Mouse (Mus musculus) liver, embryonic 13.5 days (tissue): ENCODE measurements around the gene Hist1h2ab. TPM values are rescaled to one million over a fixed set of nuclear protein-coding genes. Genes with fewer than 3 reads are reported as not detected.
"Not testable (repeated sequence)": the region's sequence is repeated elsewhere in the genome, so short reads cannot be mapped to it uniquely, and the experiment has no call there.

ENCODE experiments used
- ATAC-seq: fragments of 200-750 bp; cut with Nextera tagmentation; 2 replicates; pipeline ENCODE4 v1.8.0; 2017; ENCODE audit warnings: low read depth, mild to moderate bottlenecking, moderate number of reproducible peaks, moderate library complexity
- DNase-seq: peaks from one replicate; pipeline ENCODE4 v3.0.0; 2022
- H3K27ac ChIP-seq: fragments of 300-500 bp; sonication (generic); 2 replicates; pipeline ENCODE4 v1.5.1; 2015; ENCODE audit warnings: moderate library complexity, mild to moderate bottlenecking, inconsistent platforms
- H3K27me3 ChIP-seq: fragments of 300-500 bp; sonication (generic); 2 replicates; pipeline ENCODE4 v1.6.1; 2015; ENCODE audit warnings: mild to moderate bottlenecking, inconsistent platforms
- H3K36me3 ChIP-seq: fragments of 300-500 bp; sonication (generic); 2 replicates; pipeline ENCODE4 v1.6.1; 2015; ENCODE audit warnings: mild to moderate bottlenecking, inconsistent platforms
- H3K4me1 ChIP-seq: fragments of 300-500 bp; sonication (generic); replicated peaks from 2 replicates; pipeline ENCODE4 v1.6.1; 2015; ENCODE audit warnings: inconsistent platforms
- H3K4me2 ChIP-seq: fragments of 300-500 bp; sonication (generic); 2 replicates; pipeline ENCODE4 v1.6.1; 2015; ENCODE audit warnings: inconsistent platforms, mild to moderate bottlenecking, moderate library complexity
- H3K4me3 ChIP-seq: fragments of 300-500 bp; sonication (generic); replicated peaks from 2 replicates; pipeline ENCODE4 v1.5.1; 2015; ENCODE audit warnings: mild to moderate bottlenecking, inconsistent platforms
- H3K9ac ChIP-seq: fragments of 300-500 bp; sonication (generic); 2 replicates; pipeline ENCODE4 v1.6.1; 2015; ENCODE audit warnings: mild to moderate bottlenecking, inconsistent platforms
- H3K9me3 ChIP-seq: fragments of 300-500 bp; sonication (generic); replicated peaks from 2 replicates; pipeline ENCODE4 v1.6.1; 2016; ENCODE audit warnings: inconsistent platforms
- WGBS: fragments of 180-500 bp; shearing (Covaris S2); methylation state at CpG from one replicate; pipeline ENCODE4 v1.1.7; 2015; ENCODE audit not compliant: insufficient replicate concordance; 5-methylcytosine and 5-hydroxymethylcytosine counted together
- polyA plus RNA-seq: library from polyadenylated mRNA; unstranded; fragments of >200 nt; fragmentation: Nextera tagmentation; extraction: Ambion mirVana; gene quantifications from 2 replicates; pipeline ENCODE4 v1.2.1, GENCODE M21; 2015

Gene Hist1h2ab
- polyA plus RNA-seq, 1 experiment from 2014 or later = 76.2 TPM

DNA sequence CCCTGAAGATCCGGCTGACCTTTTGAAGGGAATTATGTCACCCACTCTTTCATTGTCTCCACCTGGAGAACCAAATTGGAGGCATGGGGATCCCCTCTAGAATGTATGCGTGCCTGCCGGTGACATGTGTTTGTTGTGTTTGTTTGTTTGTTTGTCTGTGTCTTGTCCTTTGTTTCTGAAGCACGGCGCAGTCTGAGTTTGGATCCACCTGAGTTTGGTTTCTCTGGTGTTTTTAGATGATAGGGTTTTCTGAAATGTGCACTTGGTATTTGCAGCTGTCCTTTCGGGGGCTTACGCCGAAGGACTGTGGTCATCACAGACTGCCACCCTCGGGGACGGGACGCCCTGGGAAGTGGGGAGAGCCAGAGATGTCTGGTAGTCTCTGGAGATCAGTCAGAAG is 33.8 kb upstream of the Hist1h2ab start:
- Histone ChIP-seq H3K27ac (peak overlapping the region; percentile 5; the same call in 1 of the 2 replicates), H3K9me3 (no peaks in the 10 kb centered on the region), H3K36me3 (no peaks in the 10 kb centered on the region), H3K27me3 (no peaks in the 10 kb centered on the region), H3K4me3 (no peak overlapping the region), H3K4me2 (no peak overlapping the region), H3K4me1 (0 out of 2 replicates have a peak, but pooled peaks cover 4% of the 10 kb centered on the region), H3K9ac (no peak overlapping the region)
- no peak for ATAC-seq
- 49% methylated on average over 11 of the region's 11 CpGs for WGBS
- no peak for DNase-seq

DNA sequence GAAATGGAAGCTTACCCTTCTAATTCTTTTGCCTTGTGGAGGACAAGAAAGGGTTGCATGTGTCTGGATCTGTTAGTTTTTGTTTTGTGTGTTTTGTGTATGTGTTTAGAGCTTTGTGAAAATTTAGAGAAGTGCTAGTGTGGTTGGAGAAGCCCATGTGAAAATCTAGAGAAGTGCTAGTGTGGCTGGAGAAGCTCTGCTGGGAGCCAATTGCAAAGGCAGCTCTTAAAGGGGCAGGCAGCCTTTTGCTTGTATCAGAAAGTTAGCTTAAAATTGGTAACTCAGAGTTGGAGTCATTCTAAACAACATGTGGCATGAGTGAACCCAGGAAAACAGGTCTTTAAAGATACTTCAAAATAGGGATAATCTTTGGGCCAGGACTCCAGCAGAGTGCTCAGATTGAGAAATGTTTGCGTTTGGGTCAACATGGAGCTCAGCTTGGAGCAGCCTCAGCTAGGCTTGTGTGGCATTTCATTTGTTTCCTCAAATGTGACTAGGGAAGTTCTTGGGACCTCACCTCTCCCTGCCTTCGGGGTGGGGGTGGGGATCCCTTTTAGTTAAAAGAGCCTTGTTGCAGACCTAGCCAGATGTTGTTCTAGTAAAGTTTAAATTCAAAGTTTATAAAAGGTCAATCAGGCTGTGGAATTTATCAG is 33.2 kb upstream of the Hist1h2ab start:
- not testable (repeated sequence) for H3K27me3 ChIP-seq, H3K4me1 ChIP-seq, H3K4me3 ChIP-seq, DNase-seq, H3K9me3 ChIP-seq, H3K9ac ChIP-seq, H3K4me2 ChIP-seq, H3K36me3 ChIP-seq, ATAC-seq
- WGBS = 12% methylated on average over 2 of the region's 2 CpGs
- peak overlapping the region; percentile 5; the same call in 1 of the 2 replicates for H3K27ac ChIP-seq

DNA sequence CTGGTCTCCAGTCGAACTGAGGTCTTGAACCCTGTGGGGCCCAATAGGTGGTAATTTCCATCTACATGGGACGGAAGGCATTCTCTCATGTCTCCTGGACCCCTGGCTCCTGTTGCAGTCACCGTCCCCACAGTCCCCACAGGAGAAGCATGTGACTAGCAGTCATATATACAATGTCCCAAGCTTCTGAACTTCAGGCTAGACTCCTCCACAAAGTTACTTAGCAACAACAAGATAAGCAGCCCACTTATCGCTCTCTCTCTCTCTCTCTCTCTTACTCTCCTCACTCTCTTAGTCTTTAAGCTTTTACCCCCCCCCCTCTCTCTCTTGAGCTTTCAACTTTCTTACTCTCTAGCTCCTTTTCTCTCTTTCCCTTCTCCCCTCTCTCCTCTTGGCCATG is 26.7 kb upstream of the Hist1h2ab start:
- 49% methylated on average over 4 of the region's 4 CpGs for WGBS
- Histone ChIP-seq H3K4me3 (no peak overlapping the region), H3K9me3 (no peaks in the 10 kb centered on the region), H3K36me3 (no peaks in the 10 kb centered on the region), H3K27ac (no peak overlapping the region), H3K9ac (peak overlapping the region; percentile 17; the same call in 1 of the 2 replicates), H3K4me2 (no peak overlapping the region), H3K27me3 (no peaks in the 10 kb centered on the region), H3K4me1 (peaks cover 46% of the 10 kb centered on the region)
- ATAC-seq (peak; percentile 66), DNase-seq (no peak)

DNA sequence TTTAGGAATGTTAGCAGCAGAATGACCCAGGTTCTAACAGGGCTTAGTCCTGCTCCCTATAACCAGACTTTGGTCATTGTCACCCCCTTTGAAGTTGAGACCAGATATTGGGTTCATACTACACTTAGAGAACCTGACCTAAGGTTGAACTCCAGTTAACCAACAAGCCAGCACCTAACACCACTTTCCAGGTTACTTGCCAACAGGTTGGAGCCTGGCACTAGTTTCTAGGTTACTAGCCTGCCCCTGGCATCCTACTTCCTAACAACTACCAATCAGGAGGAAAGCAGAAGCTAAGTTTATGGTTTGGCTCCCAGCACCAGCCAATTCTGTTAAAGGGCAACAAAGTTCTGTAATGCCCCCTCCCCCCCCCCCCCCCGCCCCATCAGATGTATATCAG is 25.7 kb upstream of the Hist1h2ab start:
- no peak overlapping the region for H3K4me3 ChIP-seq
- H3K4me1 ChIP-seq = peaks cover 54% of the 10 kb centered on the region
- no peaks in the 10 kb centered on the region for H3K36me3 ChIP-seq
- no peaks in the 10 kb centered on the region for H3K27me3 ChIP-seq
- ATAC-seq = no peak
- H3K9me3 ChIP-seq = no peaks in the 10 kb centered on the region
- no peak overlapping the region for H3K27ac ChIP-seq
- DNase-seq = no peak
- no peak overlapping the region for H3K4me2 ChIP-seq
- 14% methylated on average over 1 of the region's 1 CpGs for WGBS
- no peak overlapping the region for H3K9ac ChIP-seq

DNA sequence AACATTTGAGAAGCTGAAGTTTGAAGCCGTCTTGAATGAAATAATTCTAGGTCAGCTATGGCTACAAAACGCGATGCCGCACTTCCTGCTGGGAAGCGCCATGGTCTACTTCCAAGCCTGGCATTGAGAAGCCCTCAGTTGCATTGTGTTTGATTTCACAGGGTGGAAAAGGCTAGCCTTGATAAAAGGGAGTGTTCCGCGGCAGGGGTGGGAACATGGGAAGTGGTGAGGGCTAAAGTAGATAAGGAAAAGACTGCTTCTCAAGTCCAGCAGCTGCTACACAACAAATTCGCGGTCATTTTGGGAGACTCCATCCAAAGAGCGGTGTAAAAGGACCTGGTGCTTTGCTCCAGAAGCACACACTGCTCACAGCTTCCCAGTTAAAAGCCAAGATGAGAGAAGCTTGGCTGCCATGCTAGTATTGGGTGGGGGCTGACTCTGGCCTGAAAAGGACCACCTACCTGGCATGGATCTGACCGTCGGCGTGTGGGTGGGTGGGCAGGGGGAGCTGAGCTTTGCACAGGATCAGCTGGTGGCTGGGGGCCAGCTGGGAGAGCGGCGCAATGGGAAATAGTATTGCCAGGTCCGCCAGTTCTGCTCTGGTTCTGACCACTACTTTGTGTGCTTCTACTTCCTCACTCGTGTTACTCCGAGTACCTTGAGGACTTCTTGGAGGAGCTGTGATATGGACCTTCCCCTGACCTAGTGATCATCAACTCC is 22.3 kb upstream of the Hist1h2ab start:
- Histone ChIP-seq H3K36me3 (no peaks in the 10 kb centered on the region), H3K4me1 (peaks cover 54% of the 10 kb centered on the region), H3K9ac (peak overlapping the region; percentile 46; the same call in 1 of the 2 replicates), H3K4me3 (no peak overlapping the region), H3K9me3 (no peaks in the 10 kb centered on the region), H3K4me2 (peak overlapping the region; percentile 35), H3K27me3 (no peaks in the 10 kb centered on the region), H3K27ac (peak overlapping the region; percentile 10)
- WGBS = 48% methylated on average over 18 of the region's 18 CpGs
- ATAC-seq (no peak), DNase-seq (no peak)

DNA sequence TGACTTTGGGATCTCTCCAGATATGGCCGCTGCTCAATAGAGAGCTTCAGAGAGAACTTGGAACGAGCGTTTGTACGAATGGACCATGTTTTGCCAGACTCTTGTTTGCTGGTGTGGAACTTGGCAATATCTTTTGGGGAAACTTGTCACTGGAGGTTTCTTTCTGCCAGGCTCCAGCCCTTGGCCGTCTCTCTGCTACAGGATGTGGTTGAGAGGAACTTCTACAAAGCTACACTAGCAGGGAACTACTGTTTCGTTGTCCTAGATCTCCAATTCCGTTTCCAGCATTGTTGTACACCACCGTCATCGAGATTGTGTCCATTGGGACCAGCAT is 21.8 kb upstream of the Hist1h2ab start:
- peak overlapping the region; percentile 10; the same call in 1 of the 2 replicates for H3K27ac ChIP-seq
- H3K27me3 ChIP-seq = no peaks in the 10 kb centered on the region
- WGBS = 49% methylated on average over 9 of the region's 9 CpGs
- DNase-seq = no peak
- H3K4me1 ChIP-seq = peaks cover 49% of the 10 kb centered on the region
- no peaks in the 10 kb centered on the region for H3K9me3 ChIP-seq
- no peak overlapping the region for H3K4me3 ChIP-seq
- H3K36me3 ChIP-seq = no peaks in the 10 kb centered on the region
- 0 out of 2 replicates have a peak overlapping the region, but pooled peaks have one; percentile 9 for H3K9ac ChIP-seq
- H3K4me2 ChIP-seq = peak overlapping the region; percentile 35; the same call in 1 of the 2 replicates
- ATAC-seq = no peak

DNA sequence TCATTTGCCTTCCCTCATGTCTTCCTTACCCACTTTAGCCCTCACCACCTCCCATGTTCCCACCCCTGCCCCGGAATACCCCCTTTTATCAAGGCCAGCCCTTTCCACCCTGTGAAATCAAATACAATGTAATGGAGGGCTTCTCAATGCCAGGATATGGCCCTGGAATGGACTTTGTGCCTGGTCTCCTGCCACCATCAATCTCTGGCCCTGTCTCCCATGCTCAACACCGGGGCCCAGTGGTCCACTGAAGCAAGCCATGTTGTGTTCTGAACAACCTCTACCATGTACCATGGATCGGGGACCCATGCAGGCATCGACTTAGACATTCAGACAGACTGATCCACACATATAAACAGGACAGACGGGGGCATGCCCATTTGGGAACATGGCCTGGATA is 21.2 kb upstream of the Hist1h2ab start:
- no peaks in the 10 kb centered on the region for H3K9me3 ChIP-seq
- H3K4me1 ChIP-seq = peaks cover 43% of the 10 kb centered on the region
- no peak overlapping the region for H3K4me2 ChIP-seq
- ATAC-seq = peak; percentile 5; the same call in 1 of the 2 replicates
- H3K27ac ChIP-seq = peak overlapping the region; percentile 21; the same call in 1 of the 2 replicates
- no peak for DNase-seq
- no peaks in the 10 kb centered on the region for H3K36me3 ChIP-seq
- WGBS = 81% methylated on average over 5 of the region's 5 CpGs
- H3K4me3 ChIP-seq = no peak overlapping the region
- H3K9ac ChIP-seq = peak overlapping the region; percentile 9; the same call in 1 of the 2 replicates
- H3K27me3 ChIP-seq = no peaks in the 10 kb centered on the region

DNA sequence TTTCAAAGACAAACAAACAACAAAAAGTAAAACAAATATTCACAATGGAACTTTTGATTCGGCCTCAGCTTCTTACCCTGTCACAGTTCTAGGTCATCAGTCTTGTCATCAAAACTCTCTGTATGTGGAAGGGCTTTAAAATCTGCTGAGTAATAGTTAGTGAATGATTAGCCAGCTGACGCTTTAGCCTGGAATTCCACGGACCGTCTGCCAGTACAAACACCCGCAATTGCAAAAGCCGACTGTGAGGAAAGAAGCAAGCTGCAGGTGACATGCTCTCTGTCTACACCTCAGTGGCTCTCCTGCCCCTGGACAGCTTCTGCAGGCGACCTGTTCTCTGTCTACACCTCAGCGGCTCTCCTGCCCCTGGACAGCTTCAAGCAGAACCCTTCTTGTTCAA is 20.4 kb upstream of the Hist1h2ab start:
- Histone ChIP-seq H3K9ac (no peak overlapping the region), H3K36me3 (no peaks in the 10 kb centered on the region), H3K27me3 (no peaks in the 10 kb centered on the region), H3K4me3 (no peak overlapping the region), H3K9me3 (no peaks in the 10 kb centered on the region), H3K27ac (no peak overlapping the region), H3K4me1 (peaks cover 37% of the 10 kb centered on the region), H3K4me2 (no peak overlapping the region)
- 53% methylated on average over 8 of the region's 8 CpGs for WGBS
- no peak for DNase-seq
- peak; percentile 62; the same call in 1 of the 2 replicates for ATAC-seq

DNA sequence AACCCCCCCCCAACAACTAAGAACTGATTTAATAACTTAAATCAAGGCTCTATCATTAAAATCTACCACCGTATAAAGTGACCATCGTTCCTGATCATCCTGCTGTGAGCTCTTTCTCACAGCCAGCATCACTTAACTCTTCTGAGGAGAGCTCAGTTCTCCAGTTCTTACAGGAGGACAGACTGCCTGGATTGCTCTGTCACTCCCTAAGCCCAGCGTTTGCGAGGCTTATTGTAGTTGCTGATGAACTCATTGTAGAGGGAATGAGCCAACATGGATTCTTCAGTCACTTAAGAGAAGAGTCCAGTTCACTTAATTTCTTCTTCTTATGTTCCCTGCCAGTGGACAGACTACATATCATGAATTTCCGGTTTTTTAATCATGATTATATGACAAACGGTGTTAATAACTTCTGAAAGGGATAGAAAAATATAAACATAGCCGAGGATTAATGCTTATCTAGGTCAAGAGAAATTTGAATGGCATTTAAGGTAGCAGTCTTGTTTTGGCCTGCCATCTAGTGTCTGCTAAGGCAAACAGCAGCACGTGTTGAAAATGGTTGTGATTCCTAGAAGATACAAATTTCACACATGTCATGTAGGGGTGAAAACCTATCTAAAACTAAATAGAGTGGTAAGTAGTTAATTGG is 18.6 kb upstream of the Hist1h2ab start:
- WGBS = 24% methylated on average over 8 of the region's 8 CpGs
- Histone ChIP-seq H3K9me3 (no peaks in the 10 kb centered on the region), H3K36me3 (no peaks in the 10 kb centered on the region), H3K4me3 (no peak overlapping the region), H3K4me1 (peaks cover 37% of the 10 kb centered on the region), H3K9ac (no peak overlapping the region), H3K27ac (no peak overlapping the region), H3K4me2 (no peak overlapping the region), H3K27me3 (no peaks in the 10 kb centered on the region)
- ATAC-seq (no peak), DNase-seq (no peak)

DNA sequence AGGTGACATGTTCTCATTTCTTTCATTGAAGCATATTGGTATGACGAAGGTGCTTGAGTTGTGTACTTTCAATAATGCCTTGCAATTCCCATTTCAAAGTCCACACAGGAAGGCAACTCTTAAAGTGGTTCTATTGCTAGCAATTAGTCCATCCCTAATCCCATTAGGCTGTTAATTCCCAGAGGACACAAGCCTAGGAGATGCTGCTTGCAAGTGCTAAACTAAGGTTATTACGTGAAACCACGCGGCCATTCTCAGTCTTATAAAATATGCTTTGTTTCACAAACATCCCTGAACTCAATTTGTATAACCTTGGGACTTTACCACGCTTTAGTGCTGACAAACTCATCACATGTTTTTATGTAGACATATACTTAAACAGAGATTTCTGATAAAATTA is 13.8 kb upstream of the Hist1h2ab start:
- 86% methylated on average over 5 of the region's 5 CpGs for WGBS

DNA sequence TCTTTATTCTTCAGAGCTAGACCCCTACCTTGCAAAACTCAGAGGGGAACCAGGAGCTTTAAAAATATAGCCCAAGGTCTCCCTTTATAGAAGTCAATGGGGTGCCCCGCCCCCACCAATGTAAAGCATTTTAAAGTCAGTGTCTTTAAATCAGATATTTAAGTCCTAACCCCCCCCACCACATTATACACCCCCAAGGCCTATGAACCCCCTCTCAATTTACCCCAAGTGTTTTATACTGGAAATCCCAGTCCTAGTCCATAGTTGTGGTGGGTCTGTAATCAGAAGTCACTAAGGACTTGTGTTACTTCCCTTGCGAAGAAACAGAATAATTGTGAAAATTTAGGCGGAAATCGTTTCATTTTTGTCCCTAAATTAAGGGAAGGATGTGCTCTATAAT is 12.9 kb upstream of the Hist1h2ab start:
- 18% methylated on average over 4 of the region's 4 CpGs for WGBS
- Histone ChIP-seq H3K36me3 (no peaks in the 10 kb centered on the region), H3K4me2 (peak overlapping the region; percentile 82), H3K27me3 (no peaks in the 10 kb centered on the region), H3K4me1 (peaks cover 31% of the 10 kb centered on the region), H3K4me3 (peak overlapping the region; percentile 65), H3K27ac (peak overlapping the region; percentile 100), H3K9ac (peak overlapping the region; percentile 92), H3K9me3 (no peaks in the 10 kb centered on the region)
- DNase-seq (no peak), ATAC-seq (no peak)

More for the DNA sequence above, 13.8 kb upstream of the Hist1h2ab start:
- Histone ChIP-seq H3K36me3 (no peaks in the 10 kb centered on the region), H3K9me3 (no peaks in the 10 kb centered on the region), H3K9ac (peak overlapping the region; percentile 17; the same call in 1 of the 2 replicates), H3K4me3 (no peak overlapping the region), H3K4me2 (no peak overlapping the region), H3K4me1 (peaks cover 24% of the 10 kb centered on the region), H3K27ac (peak overlapping the region; percentile 100), H3K27me3 (no peaks in the 10 kb centered on the region)
- DNase-seq = no peak
- no peak for ATAC-seq
